Comparison of ENCODE assay signal across 13 mouse cellular contexts in genomic region chr6:38481694-38482371, GRCm38 (mm10). TPM values are rescaled to one million over a fixed set of nuclear protein-coding genes. Genes with fewer than 3 reads are reported as not detected.
A peak's percentile ranks its signal among the peaks of the same experiment; 100 is the strongest.
DNase-seq lines count a peak whose midpoint lies in the region; ATAC-seq and TF ChIP-seq lines count a peak whose summit lies in the region.
"Had no signal": no experiment of that assay in that cellular context is flagged by ENCODE, and none has a peak within 500 bp of the region (broad histone marks: within the 10 kb centered on the region; RNA-seq: fewer than 3 reads in every experiment).

No protein-coding gene starts in this region.

- H3K4me3 ChIP-seq in hindbrain, postnatal 0 days (ENCODE audit: low read length): no peak overlapping the region
- H3K4me3 ChIP-seq in hindbrain, embryonic 14.5 days (replicated peaks; ENCODE audit: low read length): no peak overlapping the region
- H3K4me3 ChIP-seq in gastrocnemius, adult 2 months: no peak overlapping the region
- H3K4me3 ChIP-seq in neural tube, embryonic 15.5 days (replicated peaks): no peak overlapping the region
- H3K4me3 ChIP-seq: embryonic facial prominence, embryonic 15.5 days; heart, adult 2 months had no signal

- no peaks in the 10 kb centered on the region for H3K9me3 ChIP-seq in hindbrain, postnatal 0 days (ENCODE audit: low read length)
- H3K9me3 ChIP-seq in hindbrain, embryonic 14.5 days (ENCODE audit: control insufficient read depth, low read length): no peaks in the 10 kb centered on the region
- H3K9me3 ChIP-seq in neural tube, embryonic 15.5 days (replicated peaks): no peaks in the 10 kb centered on the region
- H3K9me3 ChIP-seq: embryonic facial prominence, embryonic 15.5 days had no signal

- no peak for ATAC-seq in hindbrain, postnatal 0 days
- no peak for ATAC-seq in hindbrain, embryonic 14.5 days (ENCODE audit: low FRiP score)
- ATAC-seq in Patski: peak; percentile 91
- no peak for ATAC-seq in neural tube, embryonic 15.5 days (ENCODE audit: low FRiP score)
- ATAC-seq: hindbrain, embryonic 16.5 days had no signal

- H3K4me1 ChIP-seq in hindbrain, postnatal 0 days (ENCODE audit: insufficient read depth, low read length): no peaks in the 10 kb centered on the region
- H3K4me1 ChIP-seq in hindbrain, embryonic 14.5 days (replicated peaks; ENCODE audit: control insufficient read depth, insufficient read depth, low read length): no peaks in the 10 kb centered on the region
- no peaks in the 10 kb centered on the region for H3K4me1 ChIP-seq in neural tube, embryonic 15.5 days
- H3K4me1 ChIP-seq: embryonic facial prominence, embryonic 15.5 days had no signal

- WGBS in hindbrain, postnatal 0 days: 44% methylated on average over 5 of the region's 5 CpGs
- 50% methylated on average over 5 of the region's 5 CpGs for WGBS in hindbrain, embryonic 14.5 days
- 46% methylated on average over 5 of the region's 5 CpGs for WGBS in neural tube, embryonic 15.5 days

- POLR2A ChIA-PET in Patski (lab: Charles Lee): interaction anchor here (0.7 to 0.8 kb wide), 2 partner anchors 29 to 32 kb away, joined by 3 read pairs; no protein-coding TSS in a partner anchor

- CTCF ChIA-PET in Patski (lab: Charles Lee): interaction anchor here (0.6 to 4.2 kb wide), 6 partner anchors 9 to 129 kb away, joined by 3 to 15 read pairs (median 3); no protein-coding TSS in a partner anchor

- H3K27ac ChIP-seq in hindbrain, postnatal 0 days: no peak overlapping the region
- H3K27ac ChIP-seq in hindbrain, embryonic 14.5 days: no peak overlapping the region
- H3K27ac ChIP-seq in gastrocnemius, adult 2 months: peak overlapping the region; percentile 36; the same call in 1 of the 2 replicates
- H3K27ac ChIP-seq in neural tube, embryonic 15.5 days (replicated peaks): no peak overlapping the region
- H3K27ac ChIP-seq: embryonic facial prominence, embryonic 15.5 days; heart, adult 2 months had no signal

- no peak overlapping the region for H3K4me2 ChIP-seq in hindbrain, postnatal 0 days (ENCODE audit: low read depth, low read length)
- H3K4me2 ChIP-seq in hindbrain, embryonic 14.5 days (replicated peaks): no peak overlapping the region
- H3K4me2 ChIP-seq in neural tube, embryonic 15.5 days: no peak overlapping the region
- H3K4me2 ChIP-seq: embryonic facial prominence, embryonic 15.5 days; lung, embryonic 14.5 days had no signal

- no peak for TF ChIP-seq CTCF in hindbrain, postnatal 0 days (IDR thresholded peaks at IDR 0.05; ENCODE audit: low read depth)
- no peak for TF ChIP-seq CTCF in Patski (IDR thresholded peaks at IDR 0.05)
- TF ChIP-seq CTCF in gastrocnemius, adult 2 months (IDR thresholded peaks at IDR 0.05): no peak

- no peaks in the 10 kb centered on the region for H3K27me3 ChIP-seq in hindbrain, postnatal 0 days (ENCODE audit: insufficient read depth, low read length)
- H3K27me3 ChIP-seq in hindbrain, embryonic 14.5 days (ENCODE audit: control insufficient read depth, insufficient read depth, low read length): no peaks in the 10 kb centered on the region
- no peaks in the 10 kb centered on the region for H3K27me3 ChIP-seq in Patski
- no peaks in the 10 kb centered on the region for H3K27me3 ChIP-seq in neural tube, embryonic 15.5 days (replicated peaks)
- H3K27me3 ChIP-seq: embryonic facial prominence, embryonic 15.5 days had no signal

- H3K9ac ChIP-seq in hindbrain, postnatal 0 days (replicated peaks; ENCODE audit: low read length): no peak overlapping the region
- H3K9ac ChIP-seq in hindbrain, embryonic 14.5 days: no peak overlapping the region
- no peak overlapping the region for H3K9ac ChIP-seq in neural tube, embryonic 15.5 days (replicated peaks)
- H3K9ac ChIP-seq: embryonic facial prominence, embryonic 15.5 days; lung, embryonic 14.5 days had no signal

- H3K36me3 ChIP-seq in hindbrain, postnatal 0 days (ENCODE audit: insufficient read depth, low read length): peaks cover 31% of the 10 kb centered on the region
- peaks cover 85% of the 10 kb centered on the region for H3K36me3 ChIP-seq in hindbrain, embryonic 14.5 days (replicated peaks; ENCODE audit: control insufficient read depth, insufficient read depth)
- peaks cover 52% of the 10 kb centered on the region for H3K36me3 ChIP-seq in neural tube, embryonic 15.5 days

- in situ Hi-C loops in Patski (cut with MboI; ENCODE audit: low pct_unique_long_range_greater_than_20kb): no loop called here

- peak; percentile 8 for DNase-seq in hindbrain, postnatal 0 days (ENCODE audit: low spot score)
- no peak for DNase-seq in hindbrain, embryonic 14.5 days (ENCODE audit: low spot score)
- peak; percentile 80 for DNase-seq in Patski (ENCODE audit: low read depth, low spot score)
- DNase-seq in gastrocnemius, adult 2 months: peak; percentile 39
- peak; percentile 26 for DNase-seq in lung, postnatal 14 days
- DNase-seq in left cerebral cortex, adult 18-20 months (ENCODE audit: low spot score in 2 of 2): no peak
- DNase-seq: adrenal gland, adult 8-10 months; cerebellum, adult 8-10 months; lung, embryonic 14.5 days had no signal

- intact Hi-C loops in gastrocnemius, adult 2 months (cut with DNase I): no loop called here

RNA-seq across cellular contexts. Expression of gene Ubn2, which starts 48.1 kb away (rescaled TPM):
- total RNA-seq in hindbrain, postnatal 0 days (2014; rRNA removed): 22.5 and 25.1 TPM in 2 replicates
- polyA plus RNA-seq in hindbrain, postnatal 0 days (2015; fragmentation: Nextera tagmentation; extraction: Ambion mirVana): 12.3 and 14.2 TPM in 2 replicates
- 16.3 and 21.3 TPM in 2 replicates for polyA plus RNA-seq in hindbrain, embryonic 14.5 days (2014; fragmentation: Nextera tagmentation; extraction: Ambion mirVana)
- polyA plus RNA-seq in Patski (2021): 10.6 TPM
- 10 to 100 TPM; 25.4 to 25.7 TPM for total RNA-seq in gastrocnemius, adult 2 months (2021)
- 17.1 and 21.8 TPM in 2 replicates for polyA plus RNA-seq in neural tube, embryonic 15.5 days (2015; fragmentation: Nextera tagmentation; extraction: Ambion mirVana)
- total RNA-seq in left cerebral cortex, adult 18-20 months (2021): 10 to 100 TPM; 55.2 to 55.9 TPM

RNA-seq across cellular contexts. Expression of gene Fmc1, which starts 51.5 kb away (rescaled TPM):
- 22.5 and 55.8 TPM in 2 replicates for total RNA-seq in hindbrain, postnatal 0 days (2014; rRNA removed)
- 256 and 260 TPM in 2 replicates for polyA plus RNA-seq in hindbrain, postnatal 0 days (2015; fragmentation: Nextera tagmentation; extraction: Ambion mirVana)
- polyA plus RNA-seq in hindbrain, embryonic 14.5 days (2014; fragmentation: Nextera tagmentation; extraction: Ambion mirVana): 195 and 213 TPM in 2 replicates
- 62.6 TPM for polyA plus RNA-seq in Patski (2021)
- total RNA-seq in gastrocnemius, adult 2 months (2021): 100 to 1,000 TPM; 128 to 218 TPM
- 218 and 249 TPM in 2 replicates for polyA plus RNA-seq in neural tube, embryonic 15.5 days (2015; fragmentation: Nextera tagmentation; extraction: Ambion mirVana)
- 10 to 100 TPM; 55.8 to 57.9 TPM for total RNA-seq in left cerebral cortex, adult 18-20 months (2021)

Comparison
In these comparisons a context has a peak if more than half of its experiments do, and no peak if none do; other contexts are left out.
1. DNase-seq: peak in hindbrain, postnatal 0 days (single experiment), Patski (single experiment), gastrocnemius, adult 2 months (single experiment) and lung, postnatal 14 days (single experiment); none in hindbrain, embryonic 14.5 days (single experiment) and left cerebral cortex, adult 18-20 months (0 of 2).